Mouse (Mus musculus) forebrain, embryonic 10.5 days (tissue): ENCODE data around the gene Gpr35. TPM values are rescaled to one million over a fixed set of nuclear protein-coding genes. Genes with fewer than 3 reads are reported as not detected.

Experiments used
- DNase-seq: peaks from one replicate; pipeline ENCODE4 v3.0.0-alpha.2; 2017; ENCODE audit warnings: low spot score; ENCODE audit errors: extremely low spot score
- H3K27ac ChIP-seq: fragments of 300-500 bp; sonication (generic); 2 replicates; pipeline ENCODE4 v1.5.1; 2016; ENCODE audit warnings: mild to moderate bottlenecking
- H3K27me3 ChIP-seq: fragments of 300-500 bp; sonication (generic); 2 replicates; pipeline ENCODE4 v1.6.1; 2016; ENCODE audit warnings: mild to moderate bottlenecking; ENCODE audit not compliant: poor library complexity, severe bottlenecking
- H3K36me3 ChIP-seq: fragments of 300-500 bp; sonication (generic); replicated peaks from 2 replicates; pipeline ENCODE4 v1.6.1; 2016; ENCODE audit warnings: mild to moderate bottlenecking, moderate library complexity
- H3K4me1 ChIP-seq: fragments of 300-500 bp; sonication (generic); 2 replicates; pipeline ENCODE4 v1.6.1; 2016
- H3K4me3 ChIP-seq: fragments of 300-500 bp; sonication (generic); 2 replicates; pipeline ENCODE4 v1.5.1; 2016; ENCODE audit warnings: mild to moderate bottlenecking, moderate library complexity
- H3K9me3 ChIP-seq: fragments of 300-500 bp; sonication (generic); 2 replicates; pipeline ENCODE4 v1.6.1; 2016; ENCODE audit warnings: mild to moderate bottlenecking, moderate library complexity
- WGBS: fragments of 180-500 bp; shearing (Covaris S2); methylation state at CpG from one replicate; pipeline ENCODE4 v1.1.7; 2016; 5-methylcytosine and 5-hydroxymethylcytosine counted together
- polyA plus RNA-seq: library from polyadenylated mRNA; unstranded; fragments of >200 nt; fragmentation: Nextera tagmentation; extraction: Ambion mirVana; gene quantifications from 2 replicates; pipeline ENCODE4 v1.2.1, GENCODE M21; 2016

The Gpr35 gene
- 0.05 and 0.14 TPM in 2 replicates for polyA plus RNA-seq

GRCm38 (mm10) chr1:92950607-92951006 lies at the start of gene Gpr35:
Gene Gpr35 (plus strand): TSS chr1:92950865.
- Histone ChIP-seq H3K36me3 (peaks cover 43% of the 10 kb centered on the region), H3K4me3 (no peak within 1 kb of the TSS), H3K9me3 (no peaks in the 10 kb centered on the region), H3K27ac (no peak within 1 kb of the TSS), H3K4me1 (no peaks in the 10 kb centered on the region), H3K27me3 (no peaks in the 10 kb centered on the region)
- DNase-seq = no peak
- 85% methylated on average over 5 of the region's 5 CpGs for WGBS

GRCm38 (mm10) chr1:92902786-92903185 lies 47.9 kb upstream of the Gpr35 start, which contains the start of gene Ankmy1:
Gene Ankmy1 (minus strand): TSS chr1:92902906.
- Histone ChIP-seq H3K4me3 (peak within 1 kb of the TSS; percentile 47), H3K36me3 (peaks cover 3% of the 10 kb centered on the region; the same call in 1 of the 2 replicates), H3K9me3 (no peaks in the 10 kb centered on the region), H3K4me1 (peaks cover 30% of the 10 kb centered on the region), H3K27ac (no peak within 1 kb of the TSS), H3K27me3 (peaks cover 36% of the 10 kb centered on the region)
- DNase-seq = peak; percentile 83
- WGBS = 1% methylated on average over 15 of the region's 15 CpGs

- no peak overlapping the region for H3K27ac ChIP-seq
- peaks cover 3% of the 10 kb centered on the region; the same call in 1 of the 2 replicates for H3K36me3 ChIP-seq
- no peaks in the 10 kb centered on the region for H3K9me3 ChIP-seq
- peaks cover 37% of the 10 kb centered on the region for H3K4me1 ChIP-seq
- DNase-seq = no peak
- 76% methylated on average over 4 of the region's 4 CpGs for WGBS
- no peak overlapping the region for H3K4me3 ChIP-seq
- H3K27me3 ChIP-seq = peaks cover 44% of the 10 kb centered on the region
Measured at GRCm38 (mm10) chr1:92903627-92904026, 47.0 kb upstream of the Gpr35 start.

GRCm38 (mm10) chr1:92905703-92906310 lies 44.9 kb upstream of the Gpr35 start:
- no peak overlapping the region for H3K27ac ChIP-seq
- no peak for DNase-seq
- WGBS = 90% methylated on average over 2 of the region's 2 CpGs
- peaks cover 3% of the 10 kb centered on the region; the same call in 1 of the 2 replicates for H3K36me3 ChIP-seq
- H3K4me3 ChIP-seq = no peak overlapping the region
- peaks cover 41% of the 10 kb centered on the region for H3K27me3 ChIP-seq
- H3K9me3 ChIP-seq = no peaks in the 10 kb centered on the region
- peaks cover 55% of the 10 kb centered on the region for H3K4me1 ChIP-seq

GRCm38 (mm10) chr1:92906779-92907631 lies 43.7 kb upstream of the Gpr35 start, which contains the start of gene Dusp28:
Gene Dusp28 (plus strand): TSS chr1:92906981.
- under 1% methylated on average over 81 of the region's 81 CpGs for WGBS

GRCm38 (mm10) chr1:92907632-92908360 lies 42.9 kb upstream of the Gpr35 start:
- no peaks in the 10 kb centered on the region for H3K9me3 ChIP-seq
- H3K36me3 ChIP-seq = peaks cover 3% of the 10 kb centered on the region; the same call in 1 of the 2 replicates
- H3K4me3 ChIP-seq = peak overlapping the region; percentile 84
- peak overlapping the region; percentile 93 for H3K27ac ChIP-seq
- 47% methylated on average over 20 of the region's 20 CpGs for WGBS
- peaks cover 23% of the 10 kb centered on the region for H3K27me3 ChIP-seq
- no peak for DNase-seq
- peaks cover 65% of the 10 kb centered on the region for H3K4me1 ChIP-seq

More at GRCm38 (mm10) chr1:92906779-92907631, 43.7 kb upstream of the Gpr35 start, which contains the start of gene Dusp28:
- H3K4me3 ChIP-seq = peak within 1 kb of the TSS; percentile 84
- H3K9me3 ChIP-seq = no peaks in the 10 kb centered on the region
- H3K27ac ChIP-seq = peak within 1 kb of the TSS; percentile 93
- H3K27me3 ChIP-seq = peaks cover 29% of the 10 kb centered on the region
- DNase-seq = peak; percentile 90
- H3K4me1 ChIP-seq = peaks cover 65% of the 10 kb centered on the region
- H3K36me3 ChIP-seq = peaks cover 3% of the 10 kb centered on the region; the same call in 1 of the 2 replicates

- H3K27me3 ChIP-seq = peaks cover 23% of the 10 kb centered on the region
- peaks cover 63% of the 10 kb centered on the region for H3K4me1 ChIP-seq
- no peak overlapping the region for H3K4me3 ChIP-seq
- no peaks in the 10 kb centered on the region for H3K9me3 ChIP-seq
- peaks cover 3% of the 10 kb centered on the region; the same call in 1 of the 2 replicates for H3K36me3 ChIP-seq
- no peak overlapping the region for H3K27ac ChIP-seq
- no peak for DNase-seq
- 85% methylated on average over 3 of the region's 3 CpGs for WGBS
Measured at GRCm38 (mm10) chr1:92908664-92909063, 42.0 kb upstream of the Gpr35 start.

GRCm38 (mm10) chr1:92909068-92909467 lies 41.6 kb upstream of the Gpr35 start:
- no peak for DNase-seq
- Histone ChIP-seq H3K4me1 (peaks cover 63% of the 10 kb centered on the region), H3K9me3 (no peaks in the 10 kb centered on the region), H3K36me3 (peaks cover 6% of the 10 kb centered on the region), H3K27ac (no peak overlapping the region), H3K4me3 (no peak overlapping the region; the same call in 1 of the 2 replicates), H3K27me3 (peaks cover 23% of the 10 kb centered on the region)
- WGBS = 70% methylated on average over 4 of the region's 4 CpGs

- Histone ChIP-seq H3K27me3 (peaks cover 23% of the 10 kb centered on the region), H3K4me1 (peaks cover 63% of the 10 kb centered on the region), H3K27ac (peak within 1 kb of the TSS; percentile 92), H3K9me3 (no peaks in the 10 kb centered on the region), H3K36me3 (peaks cover 18% of the 10 kb centered on the region), H3K4me3 (peak within 1 kb of the TSS; percentile 92)
- DNase-seq = peak; percentile 73
- 1% methylated on average over 56 of the region's 57 CpGs for WGBS
Measured at GRCm38 (mm10) chr1:92910239-92910885, 40.3 kb upstream of the Gpr35 start, which contains the start of gene Rnpepl1. Gene Rnpepl1 (plus strand): TSS chr1:92910783.

- H3K36me3 ChIP-seq = peaks cover 24% of the 10 kb centered on the region
- 1% methylated on average over 83 of the region's 85 CpGs for WGBS
- peak overlapping the region; percentile 92 for H3K4me3 ChIP-seq
- H3K27ac ChIP-seq = peak overlapping the region; percentile 92
- DNase-seq = peak; percentile 55
- H3K27me3 ChIP-seq = peaks cover 23% of the 10 kb centered on the region
- no peaks in the 10 kb centered on the region for H3K9me3 ChIP-seq
- peaks cover 62% of the 10 kb centered on the region for H3K4me1 ChIP-seq
Measured at GRCm38 (mm10) chr1:92910925-92911720, 39.5 kb upstream of the Gpr35 start.

- Histone ChIP-seq H3K9me3 (no peaks in the 10 kb centered on the region), H3K4me3 (peak overlapping the region; percentile 92), H3K27me3 (peaks cover 23% of the 10 kb centered on the region), H3K27ac (peak overlapping the region; percentile 92), H3K4me1 (peaks cover 56% of the 10 kb centered on the region), H3K36me3 (peaks cover 31% of the 10 kb centered on the region)
- WGBS = 51% methylated on average over 8 of the region's 8 CpGs
- DNase-seq = no peak
Measured at GRCm38 (mm10) chr1:92911721-92912138, 38.9 kb upstream of the Gpr35 start.
